Mouse (Mus musculus) myocyte (in vitro differentiated cells): ENCODE results near the gene Olfr547. TPM values are rescaled to one million over a fixed set of nuclear protein-coding genes. Genes with fewer than 3 reads are reported as not detected.

Experiments
- H3K27me3 ChIP-seq: one replicate; pipeline ENCODE4 v1.6.1; 2011; ENCODE audit not compliant: control insufficient read depth, insufficient read depth, insufficient read length
- H3K36me3 ChIP-seq: one replicate; pipeline ENCODE4 v1.6.1; 2011; ENCODE audit not compliant: control insufficient read depth, insufficient read depth
- H3K4me2 ChIP-seq: one replicate; pipeline ENCODE4 v1.6.1; 2011; ENCODE audit warnings: low read depth, control low read depth
- H3K4me3 ChIP-seq: one replicate; pipeline ENCODE4 v1.5.1; 2011; ENCODE audit warnings: mild to moderate bottlenecking, control low read depth, moderate library complexity
- H3K79me2 ChIP-seq: one replicate; pipeline ENCODE4 v1.6.1; 2011; ENCODE audit not compliant: control insufficient read depth, insufficient read depth
- H3ac ChIP-seq: one replicate; pipeline ENCODE4 v1.6.1; 2011; ENCODE audit not compliant: control insufficient read depth, insufficient read length
- CEBPB ChIP-seq: IDR thresholded peaks from 2 replicates; pipeline ENCODE4 v1.6.1; 2011; ENCODE audit warnings: mild to moderate bottlenecking, moderate library complexity; ENCODE audit not compliant: poor library complexity, insufficient read depth, severe bottlenecking
- E2F4 ChIP-seq: IDR thresholded peaks from one replicate; pipeline ENCODE4 v1.6.1; 2011; ENCODE audit warnings: mild to moderate bottlenecking, control low read depth, moderate library complexity; ENCODE audit not compliant: insufficient read depth
- MAX ChIP-seq: IDR thresholded peaks from one replicate; pipeline ENCODE4 v1.6.1; 2011; ENCODE audit warnings: low read depth, mild to moderate bottlenecking, control low read depth
- MYOD1 ChIP-seq, 3 experiments: IDR thresholded peaks; one replicate each; pipeline ENCODE4 v1.6.1; 2011; ENCODE audit warnings: control low read depth in 2 of 3, low read depth in 2 of 3, mild to moderate bottlenecking in 2 of 3, moderate library complexity in 1 of 3; ENCODE audit not compliant: insufficient read length in 2 of 3, control insufficient read depth in 1 of 3
- MYOG ChIP-seq, 3 experiments: IDR thresholded peaks; one replicate each; pipeline ENCODE4 v1.6.1; 2011; ENCODE audit warnings: control low read depth in 2 of 3, low read depth in 2 of 3, mild to moderate bottlenecking in 2 of 3; ENCODE audit not compliant: insufficient read length in 2 of 3, control insufficient read depth in 1 of 3, insufficient read depth in 1 of 3
- POLR2A ChIP-seq: IDR thresholded peaks from one replicate; pipeline ENCODE4 v1.6.1; 2011; ENCODE audit warnings: low read depth, mild to moderate bottlenecking, control low read depth, moderate library complexity; ENCODE audit not compliant: insufficient read length
- POLR2AphosphoS2 ChIP-seq: IDR thresholded peaks from one replicate; pipeline ENCODE4 v1.6.1; 2011; ENCODE audit warnings: low read depth, control low read depth; ENCODE audit not compliant: insufficient read length
- REST ChIP-seq: IDR thresholded peaks from one replicate; pipeline ENCODE4 v1.6.1; 2011; ENCODE audit warnings: mild to moderate bottlenecking, control low read depth, moderate library complexity; ENCODE audit not compliant: insufficient read depth, insufficient read length
- SRF ChIP-seq: IDR thresholded peaks from one replicate; pipeline ENCODE4 v1.6.1; 2011; ENCODE audit warnings: low read depth; ENCODE audit not compliant: control insufficient read depth, insufficient read length
- TCF12 ChIP-seq: IDR thresholded peaks from one replicate; pipeline ENCODE4 v1.6.1; 2011; ENCODE audit warnings: mild to moderate bottlenecking, control low read depth; ENCODE audit not compliant: poor library complexity, insufficient read depth, severe bottlenecking
- TCF3 ChIP-seq: IDR thresholded peaks from one replicate; pipeline ENCODE4 v1.6.1; 2011; ENCODE audit warnings: low read depth, control low read depth; ENCODE audit not compliant: insufficient read length
- USF1 ChIP-seq: IDR thresholded peaks from one replicate; pipeline ENCODE4 v1.6.1; 2011; ENCODE audit warnings: low read depth, mild to moderate bottlenecking, control low read depth, moderate library complexity
- polyA plus RNA-seq: library from polyadenylated mRNA; unstranded; fragments of >200 nt; fragmentation: generic; extraction: Trizol; gene quantifications from one replicate; pipeline ENCODE4 v1.2.1, GENCODE M21; 2012; ENCODE audit warnings: missing spikeins

Olfr547 gene
- polyA plus RNA-seq, 1 experiment: not detected

GRCm38 (mm10) chr7:102564999-102565997 is 30.7 kb downstream of the Olfr547 start, which contains the start of gene Trim21:
Gene Trim21 (minus strand): TSS chr7:102565486.
- H3K27me3 ChIP-seq: no peaks in the 10 kb centered on the region
- TF ChIP-seq TCF12 (no peak), MYOD1 (IDR thresholded peaks at IDR 0.05; ENCODE audit: control insufficient read depth in 1 of 3, insufficient read length in 2 of 3, low read depth in 2 of 3) (no peak), SRF (no peak), E2F4 (no peak), TCF3 (no peak), REST (no peak), MAX (no peak), USF1 (no peak), POLR2AphosphoS2 (no peak), MYOG (IDR thresholded peaks at IDR 0.05; ENCODE audit: control insufficient read depth in 1 of 3, insufficient read depth in 1 of 3, insufficient read length in 2 of 3, low read depth in 2 of 3) (no peak), CEBPB (no peak), POLR2A (no peak)
- no peaks in the 10 kb centered on the region for H3K79me2 ChIP-seq
- H3K36me3 ChIP-seq: no peaks in the 10 kb centered on the region
- peak within 1 kb of the TSS; percentile 26 for H3K4me3 ChIP-seq
- H3K4me2 ChIP-seq: peak within 1 kb of the TSS; percentile 90
- no peak within 1 kb of the TSS for H3ac ChIP-seq

DNA sequence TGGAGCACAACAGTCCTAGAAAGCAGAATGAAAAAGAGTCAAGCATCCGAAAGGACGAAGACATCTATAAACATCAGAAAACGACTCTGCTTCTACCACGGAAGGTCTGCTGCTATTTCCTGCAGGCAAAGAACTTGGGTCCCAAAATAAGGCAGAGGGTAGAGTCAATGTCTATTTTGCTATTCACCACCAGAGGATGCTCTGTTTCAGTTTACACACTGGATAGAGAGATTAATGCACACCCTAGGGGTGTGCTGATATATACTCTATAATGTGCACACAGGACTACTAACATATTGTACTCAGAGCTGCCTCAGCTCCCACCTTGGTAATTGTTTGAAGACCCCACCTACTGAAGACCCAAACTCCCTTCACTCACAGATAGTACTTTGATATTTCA is 31.7 kb downstream of the Olfr547 start:
- Histone ChIP-seq H3K4me2 (no peak overlapping the region), H3K79me2 (no peaks in the 10 kb centered on the region), H3ac (no peak overlapping the region), H3K4me3 (no peak overlapping the region), H3K36me3 (no peaks in the 10 kb centered on the region), H3K27me3 (no peaks in the 10 kb centered on the region)
- TF ChIP-seq POLR2A (no peak), REST (no peak), SRF (no peak), TCF3 (no peak), USF1 (no peak), MAX (no peak), POLR2AphosphoS2 (no peak), E2F4 (no peak), MYOG (IDR thresholded peaks at IDR 0.05; ENCODE audit: control insufficient read depth in 1 of 3, insufficient read depth in 1 of 3, insufficient read length in 2 of 3, low read depth in 2 of 3) (no peak), TCF12 (no peak), CEBPB (no peak), MYOD1 (IDR thresholded peaks at IDR 0.05; ENCODE audit: control insufficient read depth in 1 of 3, insufficient read length in 2 of 3, low read depth in 2 of 3) (no peak)

GRCm38 (mm10) chr7:102571142-102571541 is 36.6 kb downstream of the Olfr547 start, which contains the start of gene Olfr550:
Gene Olfr550 (plus strand): TSS chr7:102571442.
- H3K79me2 ChIP-seq: no peaks in the 10 kb centered on the region
- no peaks in the 10 kb centered on the region for H3K36me3 ChIP-seq
- no peak within 1 kb of the TSS for H3ac ChIP-seq
- TF ChIP-seq E2F4 (no peak), MYOG (IDR thresholded peaks at IDR 0.05; ENCODE audit: control insufficient read depth in 1 of 3, insufficient read depth in 1 of 3, insufficient read length in 2 of 3, low read depth in 2 of 3) (no peak), REST (no peak), MYOD1 (IDR thresholded peaks at IDR 0.05; ENCODE audit: control insufficient read depth in 1 of 3, insufficient read length in 2 of 3, low read depth in 2 of 3) (no peak), POLR2A (no peak)
- no peak within 1 kb of the TSS for H3K4me3 ChIP-seq
- H3K27me3 ChIP-seq: no peaks in the 10 kb centered on the region
- H3K4me2 ChIP-seq: no peak within 1 kb of the TSS

DNA sequence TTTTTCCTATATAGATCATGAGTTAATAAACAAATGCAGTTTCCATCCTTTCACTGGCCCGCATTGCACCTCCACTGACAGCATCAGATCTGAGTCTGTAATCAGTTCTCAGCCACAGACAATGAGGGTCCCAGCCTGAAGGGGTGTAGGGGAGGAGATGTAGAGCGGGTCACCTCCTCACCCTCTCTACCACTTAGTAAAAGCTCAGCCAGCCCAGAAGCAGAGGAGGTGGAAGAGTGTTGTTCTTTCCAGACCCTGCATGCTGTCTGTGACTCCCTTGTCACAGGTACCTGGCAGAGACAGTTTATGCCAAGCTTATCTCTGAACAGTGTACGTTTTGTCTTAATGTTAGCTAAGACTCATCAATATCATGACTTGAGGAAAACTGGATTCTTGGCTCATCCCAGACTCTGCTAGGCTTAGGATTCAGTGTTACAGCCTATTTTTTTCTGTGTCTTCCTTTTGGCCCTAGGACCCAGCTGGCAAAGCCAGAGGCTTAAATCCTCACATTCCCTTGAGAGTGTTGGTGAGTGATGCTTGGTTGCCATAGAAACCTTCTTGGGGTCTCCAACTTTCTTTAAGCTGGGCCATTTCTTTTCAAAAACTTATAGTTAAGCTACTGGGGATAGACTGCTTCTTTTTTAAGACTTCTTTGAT is 38.8 kb downstream of the Olfr547 start:
- TF ChIP-seq TCF3 (no peak), CEBPB (no peak), TCF12 (no peak), USF1 (no peak)
- Histone ChIP-seq H3ac (no peak overlapping the region), H3K4me2 (no peak overlapping the region), H3K36me3 (no peaks in the 10 kb centered on the region), H3K4me3 (no peak overlapping the region), H3K79me2 (no peaks in the 10 kb centered on the region), H3K27me3 (no peaks in the 10 kb centered on the region)

- H3K27me3 ChIP-seq: no peaks in the 10 kb centered on the region
- H3K79me2 ChIP-seq: no peaks in the 10 kb centered on the region
- H3ac ChIP-seq: no peak overlapping the region
- H3K36me3 ChIP-seq: no peaks in the 10 kb centered on the region
- TF ChIP-seq USF1: no peak
- no peak for TF ChIP-seq POLR2A
- no peak for TF ChIP-seq REST
- TF ChIP-seq E2F4: no peak
- TF ChIP-seq TCF12: no peak
- no peak for TF ChIP-seq MYOG (IDR thresholded peaks at IDR 0.05; ENCODE audit: control insufficient read depth in 1 of 3, insufficient read depth in 1 of 3, insufficient read length in 2 of 3, low read depth in 2 of 3)
- TF ChIP-seq POLR2AphosphoS2: no peak
- TF ChIP-seq TCF3: no peak
- no peak for TF ChIP-seq CEBPB
- TF ChIP-seq MYOD1 (IDR thresholded peaks at IDR 0.05; ENCODE audit: control insufficient read depth in 1 of 3, insufficient read length in 2 of 3, low read depth in 2 of 3): no peak
- H3K4me2 ChIP-seq: no peak overlapping the region
- no peak overlapping the region for H3K4me3 ChIP-seq
These were observed 41.4 kb downstream of the Olfr547 start for GRCm38 (mm10) chr7:102575998-102576397.
